Mouse (Mus musculus): ENCODE measurements around the gene Thumpd3. TPM values are rescaled to one million over a fixed set of nuclear protein-coding genes. Genes with fewer than 3 reads are reported as not detected.

Thumpd3 gene
- polyA plus RNA-seq, 1 experiment from 2014 or later = 46.3 TPM

GRCm38 (mm10) chr6:113027446-113027845, 18.6 kb upstream of the Thumpd3 start:
- Histone ChIP-seq H3K9ac (no peak overlapping the region), H3K27ac (ENCODE audit: low read depth) (no peak overlapping the region), H3K27me3 (ENCODE audit: insufficient read depth, low read length) (no peaks in the 10 kb centered on the region), H3K36me3 (ENCODE audit: insufficient read depth) (no peaks in the 10 kb centered on the region), H3K4me3 (ENCODE audit: low read depth, low read length) (no peak overlapping the region), H3K9me3 (ENCODE audit: low read depth, low read length) (no peaks in the 10 kb centered on the region), H3K4me1 (ENCODE audit: insufficient read depth) (no peaks in the 10 kb centered on the region), H3K4me2 (no peak overlapping the region)
- DNase-seq (no peak), ATAC-seq (ENCODE audit: insufficient read depth) (no peak)
- TF ChIP-seq CTCF (IDR thresholded peaks at IDR 0.05; ENCODE audit: low read depth) = no peak
- WGBS = 49% methylated on average over 2 of the region's 2 CpGs

- no peak overlapping the region for H3K4me2 ChIP-seq
- no peak overlapping the region for H3K4me3 ChIP-seq (ENCODE audit: low read depth, low read length)
- ATAC-seq (ENCODE audit: insufficient read depth) = no peak
- H3K9ac ChIP-seq = no peak overlapping the region
- no peaks in the 10 kb centered on the region for H3K4me1 ChIP-seq (ENCODE audit: insufficient read depth)
- no peaks in the 10 kb centered on the region for H3K9me3 ChIP-seq (ENCODE audit: low read depth, low read length)
- H3K27me3 ChIP-seq (ENCODE audit: insufficient read depth, low read length) = no peaks in the 10 kb centered on the region
- DNase-seq = no peak
- H3K36me3 ChIP-seq (ENCODE audit: insufficient read depth) = no peaks in the 10 kb centered on the region
- 59% methylated on average over 3 of the region's 3 CpGs for WGBS
- H3K27ac ChIP-seq (ENCODE audit: low read depth) = no peak overlapping the region
- no peak for TF ChIP-seq CTCF (IDR thresholded peaks at IDR 0.05; ENCODE audit: low read depth)
These were observed 17.0 kb upstream of the Thumpd3 start for GRCm38 (mm10) chr6:113029006-113029405.

- TF ChIP-seq CTCF (IDR thresholded peaks at IDR 0.05; ENCODE audit: low read depth) = no peak
- Histone ChIP-seq H3K9me3 (ENCODE audit: low read depth, low read length) (no peaks in the 10 kb centered on the region), H3K4me3 (ENCODE audit: low read depth, low read length) (no peak overlapping the region), H3K27me3 (ENCODE audit: insufficient read depth, low read length) (no peaks in the 10 kb centered on the region), H3K9ac (no peak overlapping the region), H3K4me1 (ENCODE audit: insufficient read depth) (no peaks in the 10 kb centered on the region), H3K4me2 (no peak overlapping the region), H3K36me3 (ENCODE audit: insufficient read depth) (no peaks in the 10 kb centered on the region), H3K27ac (ENCODE audit: low read depth) (no peak overlapping the region)
- no peak for DNase-seq
- no peak for ATAC-seq (ENCODE audit: insufficient read depth)
- WGBS = 57% methylated on average over 3 of the region's 3 CpGs
These were observed 15.5 kb upstream of the Thumpd3 start for GRCm38 (mm10) chr6:113030553-113030952.

GRCm38 (mm10) chr6:113030970-113031660, 14.9 kb upstream of the Thumpd3 start:
- WGBS = 53% methylated on average over 10 of the region's 10 CpGs
- no peaks in the 10 kb centered on the region for H3K9me3 ChIP-seq (ENCODE audit: low read depth, low read length)
- no peak overlapping the region for H3K9ac ChIP-seq
- TF ChIP-seq CTCF (IDR thresholded peaks at IDR 0.05; ENCODE audit: low read depth) = no peak
- DNase-seq (no peak), ATAC-seq (ENCODE audit: insufficient read depth) (no peak)
- no peak overlapping the region for H3K4me2 ChIP-seq
- H3K4me1 ChIP-seq (ENCODE audit: insufficient read depth) = no peaks in the 10 kb centered on the region
- H3K27me3 ChIP-seq (ENCODE audit: insufficient read depth, low read length) = no peaks in the 10 kb centered on the region
- no peak overlapping the region for H3K4me3 ChIP-seq (ENCODE audit: low read depth, low read length)
- H3K27ac ChIP-seq (ENCODE audit: low read depth) = no peak overlapping the region
- no peaks in the 10 kb centered on the region for H3K36me3 ChIP-seq (ENCODE audit: insufficient read depth)

GRCm38 (mm10) chr6:113032121-113032520, 13.9 kb upstream of the Thumpd3 start:
- Histone ChIP-seq H3K4me1 (ENCODE audit: insufficient read depth) (no peaks in the 10 kb centered on the region), H3K36me3 (ENCODE audit: insufficient read depth) (no peaks in the 10 kb centered on the region), H3K4me3 (ENCODE audit: low read depth, low read length) (no peak overlapping the region), H3K9me3 (ENCODE audit: low read depth, low read length) (no peaks in the 10 kb centered on the region), H3K27me3 (ENCODE audit: insufficient read depth, low read length) (no peaks in the 10 kb centered on the region), H3K27ac (ENCODE audit: low read depth) (no peak overlapping the region), H3K9ac (no peak overlapping the region), H3K4me2 (no peak overlapping the region)
- peak; percentile 14 for TF ChIP-seq CTCF (IDR thresholded peaks at IDR 0.05; ENCODE audit: low read depth)
- 69% methylated on average over 3 of the region's 3 CpGs for WGBS
- ATAC-seq (ENCODE audit: insufficient read depth) (no peak), DNase-seq (no peak)

- ATAC-seq (ENCODE audit: insufficient read depth) (no peak), DNase-seq (no peak)
- H3K4me3 ChIP-seq (ENCODE audit: low read depth, low read length) = no peak overlapping the region
- no peak for TF ChIP-seq CTCF (IDR thresholded peaks at IDR 0.05; ENCODE audit: low read depth)
- H3K9me3 ChIP-seq (ENCODE audit: low read depth, low read length) = no peaks in the 10 kb centered on the region
- 84% methylated on average over 2 of the region's 2 CpGs for WGBS
- H3K27me3 ChIP-seq (ENCODE audit: insufficient read depth, low read length) = no peaks in the 10 kb centered on the region
- H3K36me3 ChIP-seq (ENCODE audit: insufficient read depth) = no peaks in the 10 kb centered on the region
- no peak overlapping the region for H3K4me2 ChIP-seq
- H3K4me1 ChIP-seq (ENCODE audit: insufficient read depth) = no peaks in the 10 kb centered on the region
- H3K9ac ChIP-seq = no peak overlapping the region
- H3K27ac ChIP-seq (ENCODE audit: low read depth) = no peak overlapping the region
These were observed 12.8 kb upstream of the Thumpd3 start for GRCm38 (mm10) chr6:113033185-113033584.

- DNase-seq = no peak
- no peak for TF ChIP-seq CTCF (IDR thresholded peaks at IDR 0.05; ENCODE audit: low read depth)
These were observed 11.6 kb upstream of the Thumpd3 start for GRCm38 (mm10) chr6:113034466-113034865.

More at GRCm38 (mm10) chr6:113034466-113034865, 11.6 kb upstream of the Thumpd3 start:
- H3K4me1 ChIP-seq (ENCODE audit: insufficient read depth) = 0 out of 2 replicates have a peak, but pooled peaks cover 3% of the 10 kb centered on the region
- no peak overlapping the region for H3K4me3 ChIP-seq (ENCODE audit: low read depth, low read length)
- no peak for ATAC-seq (ENCODE audit: insufficient read depth)
- no peak overlapping the region for H3K27ac ChIP-seq (ENCODE audit: low read depth)
- no peaks in the 10 kb centered on the region for H3K9me3 ChIP-seq (ENCODE audit: low read depth, low read length)
- no peaks in the 10 kb centered on the region for H3K36me3 ChIP-seq (ENCODE audit: insufficient read depth)
- H3K27me3 ChIP-seq (ENCODE audit: insufficient read depth, low read length) = no peaks in the 10 kb centered on the region
- no peak overlapping the region for H3K9ac ChIP-seq
- no peak overlapping the region for H3K4me2 ChIP-seq
- WGBS = 77% methylated on average over 6 of the region's 6 CpGs
